Mouse (Mus musculus) kidney, adult 9 months (tissue): ENCODE measurements at regions not wholly inside any gene's neighbourhood (a gene's known extent, or its start where the extent isn't known, plus 50 kb on each side); places are given as distances from the start of the nearest gene placed in this dataset.

Experiments
- DNase-seq: peaks from one replicate; pipeline ENCODE4 v3.0.0; 2022

DNA sequence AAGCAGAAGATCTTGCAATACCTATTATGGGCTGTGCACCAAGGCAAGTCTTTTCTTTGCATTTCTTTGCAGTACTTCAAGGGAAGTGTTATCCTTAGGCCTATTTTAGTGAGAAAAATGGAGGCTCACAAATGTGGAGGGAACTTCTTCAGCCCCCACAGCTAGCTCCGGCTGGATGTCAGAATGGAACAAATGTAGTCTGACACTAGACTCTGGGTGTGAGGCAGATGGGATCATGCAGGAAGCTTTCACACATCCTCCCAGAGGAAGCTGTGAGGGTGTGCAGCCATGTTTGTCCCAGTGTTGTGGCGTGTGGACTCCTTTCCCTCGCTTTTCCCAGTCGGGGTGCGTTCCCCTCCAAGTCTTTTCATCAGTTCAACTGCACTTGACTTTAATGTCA, 268.0 kb downstream of the Gm11011 start:
- DNase-seq = no peak

DNA sequence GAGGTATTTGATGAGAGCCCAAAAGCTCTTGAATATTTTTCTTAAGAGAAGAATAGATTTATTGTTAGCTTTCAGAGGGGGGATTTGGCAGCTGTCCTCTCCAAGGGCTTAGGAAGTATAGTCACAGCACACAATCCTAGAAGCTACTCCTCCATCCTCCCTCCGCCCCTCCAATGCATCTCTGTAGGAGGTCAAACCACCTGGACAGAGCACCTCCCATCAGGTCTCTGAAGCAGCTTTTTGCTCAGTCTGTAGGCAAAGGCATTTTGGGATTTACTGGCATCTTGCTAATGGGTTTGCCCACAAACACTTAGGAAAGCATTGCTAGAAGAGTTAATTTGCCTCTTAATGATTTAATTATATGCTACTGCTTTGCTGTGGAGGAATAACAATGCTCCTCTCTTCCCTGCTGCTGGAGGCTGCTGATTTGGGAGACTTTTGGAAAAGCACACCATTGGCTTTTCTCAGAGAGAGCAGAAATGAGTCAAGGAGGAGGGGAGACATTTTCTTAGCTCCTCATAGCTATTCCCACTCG, 273.1 kb downstream of the Gm11011 start:
- no peak for DNase-seq

DNA sequence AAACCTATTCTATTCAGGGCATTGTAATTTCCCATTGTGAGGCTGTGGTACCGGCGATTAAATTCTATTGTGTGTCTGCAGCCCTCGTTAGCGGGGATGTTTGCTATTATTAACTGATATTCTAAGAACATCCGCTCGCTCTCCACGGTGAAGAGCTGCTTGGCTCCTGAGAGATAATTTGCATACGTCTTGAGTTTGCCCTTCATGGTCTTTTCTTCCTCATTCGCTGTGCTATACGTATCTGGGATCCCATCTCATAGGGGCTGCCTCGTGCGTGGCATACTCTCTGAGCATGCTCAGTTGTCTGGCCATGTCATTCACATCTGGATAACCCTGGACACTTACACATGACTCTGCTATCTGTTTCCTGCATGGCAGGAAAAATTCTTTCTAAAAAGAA, 275.7 kb downstream of the Gm11011 start:
- DNase-seq = no peak

DNA sequence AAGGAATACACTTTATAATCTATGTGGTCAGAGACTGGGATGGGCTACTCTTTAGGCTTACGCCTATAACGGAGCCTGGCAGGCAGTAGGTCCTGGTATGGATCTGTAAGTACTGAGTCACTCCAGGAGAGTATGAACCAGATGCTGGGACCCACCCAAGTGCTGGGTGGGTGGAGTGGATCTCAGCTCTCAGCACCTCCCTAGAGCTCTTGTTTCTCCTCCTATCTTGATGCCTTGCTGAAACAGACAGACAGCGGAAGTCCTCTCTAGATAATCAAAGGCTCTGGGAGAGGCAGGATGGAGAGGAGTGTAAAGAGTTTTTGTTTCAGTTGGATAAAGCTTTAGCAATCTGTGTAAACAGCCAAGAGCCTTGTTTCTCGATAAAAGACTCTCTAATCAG, 276.2 kb downstream of the Gm11011 start:
- no peak for DNase-seq

DNA sequence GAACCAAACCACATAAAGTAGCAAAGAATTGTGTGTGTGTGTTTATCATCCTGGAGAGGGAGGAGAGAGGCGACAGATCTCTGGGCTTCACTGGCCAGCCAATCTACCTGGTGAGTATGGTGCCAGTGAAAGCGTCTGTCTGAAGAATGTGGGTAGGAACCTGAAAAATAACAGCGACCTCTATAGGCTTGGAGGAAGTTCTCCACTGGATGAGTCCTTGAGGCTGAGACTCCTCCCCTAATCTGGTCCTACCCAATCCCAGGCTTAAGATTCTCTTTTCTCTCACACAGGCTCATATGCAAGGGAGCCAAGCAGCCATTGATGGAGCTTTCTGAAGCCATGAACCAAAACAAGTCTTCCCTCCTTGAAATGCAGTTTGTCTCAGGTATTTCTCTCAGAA, 283.2 kb downstream of the Gm11011 start:
- DNase-seq = no peak

DNA sequence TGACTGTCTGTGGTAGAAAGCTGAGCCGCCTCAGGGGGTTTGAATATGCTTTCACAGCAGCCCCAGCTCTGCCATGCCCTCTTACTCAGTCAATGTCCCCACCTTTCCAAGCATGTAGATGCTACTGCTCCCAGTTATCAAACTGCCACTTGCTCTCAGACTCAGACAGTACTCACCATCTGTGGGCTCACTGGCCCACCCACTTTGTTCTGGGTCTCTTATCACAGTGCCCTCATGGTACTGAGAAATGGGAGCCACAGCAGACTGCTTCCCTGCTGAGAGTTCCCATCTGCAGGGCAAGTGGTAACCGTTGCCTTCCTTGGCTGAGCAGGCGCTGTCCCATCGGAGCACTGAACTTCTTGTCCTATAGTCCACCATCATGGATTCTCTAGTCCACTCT, 286.6 kb downstream of the Gm11011 start:
- DNase-seq = no peak

DNA sequence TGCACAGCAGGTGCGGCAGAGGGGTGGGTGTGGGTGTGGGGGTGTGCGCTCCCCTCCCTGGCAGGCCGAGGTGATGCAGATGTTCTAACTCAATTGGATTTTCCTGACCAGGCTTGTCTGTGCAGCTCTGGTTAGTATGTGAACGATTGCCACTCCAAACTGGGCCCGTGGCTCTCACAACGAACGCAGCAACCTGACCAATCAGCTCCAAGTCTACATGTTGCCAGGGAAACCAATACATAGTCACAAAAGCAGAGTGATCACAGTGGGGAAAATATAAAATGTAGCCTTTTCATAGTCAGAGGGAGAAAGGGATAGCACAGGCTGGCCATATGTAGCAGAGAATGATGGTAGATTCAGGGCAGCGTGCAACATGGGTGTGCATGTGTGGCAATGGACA, 287.1 kb downstream of the Gm11011 start:
- no peak for DNase-seq

DNA sequence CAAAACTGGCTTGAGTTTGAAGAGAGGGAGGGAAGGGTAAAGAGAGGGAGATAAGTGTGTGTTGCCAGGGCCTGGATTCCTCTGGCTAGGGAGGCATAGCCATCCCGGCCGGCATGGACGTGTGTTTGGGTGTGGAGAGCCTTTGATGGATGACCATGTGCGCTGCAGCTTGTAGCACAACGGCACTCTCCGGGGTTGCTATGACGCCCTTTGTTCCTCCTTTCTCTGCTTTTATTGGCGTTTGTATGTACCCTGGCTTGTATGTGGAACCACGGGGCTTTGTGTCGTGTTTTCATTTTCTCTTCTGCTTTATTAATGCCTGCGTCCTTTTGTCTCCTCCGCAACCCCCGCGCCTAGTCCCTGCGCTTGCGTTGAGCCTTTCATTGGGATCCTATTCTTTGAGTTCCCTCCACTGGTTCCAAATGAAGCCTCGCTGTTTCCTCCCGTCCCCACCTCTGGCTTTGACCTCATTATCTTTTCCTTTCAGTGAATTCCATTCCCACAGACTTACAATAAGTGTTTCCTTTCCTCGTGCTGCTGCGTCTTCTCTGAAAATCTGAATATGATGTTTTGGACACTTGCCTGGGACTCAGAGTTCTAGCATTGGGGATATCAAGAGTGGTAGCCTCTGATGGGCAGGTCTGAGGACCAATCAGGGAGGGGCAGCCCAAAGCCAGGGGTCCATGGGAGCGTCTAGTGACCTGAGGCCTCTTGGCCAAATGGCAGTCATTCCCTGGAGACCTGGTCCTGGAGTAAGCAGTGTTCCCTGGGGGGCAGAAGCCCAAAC, 289.5 kb downstream of the Gm11011 start:
- peak; percentile 5 for DNase-seq

DNA sequence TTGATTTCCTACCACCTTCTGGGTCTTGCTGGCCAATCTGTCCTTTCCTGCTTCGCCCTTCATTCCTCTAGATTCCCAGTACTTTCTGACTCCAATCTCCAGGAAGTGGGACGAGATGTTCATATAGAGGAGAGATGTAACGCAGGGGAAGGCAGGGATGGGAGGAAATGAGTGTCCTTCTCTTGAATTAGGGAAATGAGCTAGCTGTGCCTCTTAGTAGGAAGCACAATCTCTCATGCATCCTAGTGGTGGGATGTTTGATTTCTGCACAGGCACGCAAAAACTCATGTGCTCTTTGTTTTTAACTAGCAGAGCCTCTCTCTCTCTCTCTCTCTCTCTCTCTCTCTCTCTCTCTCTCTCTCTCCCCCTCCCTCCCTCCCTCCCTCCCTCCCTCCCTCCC, 290.3 kb downstream of the Gm11011 start:
- no peak for DNase-seq

DNA sequence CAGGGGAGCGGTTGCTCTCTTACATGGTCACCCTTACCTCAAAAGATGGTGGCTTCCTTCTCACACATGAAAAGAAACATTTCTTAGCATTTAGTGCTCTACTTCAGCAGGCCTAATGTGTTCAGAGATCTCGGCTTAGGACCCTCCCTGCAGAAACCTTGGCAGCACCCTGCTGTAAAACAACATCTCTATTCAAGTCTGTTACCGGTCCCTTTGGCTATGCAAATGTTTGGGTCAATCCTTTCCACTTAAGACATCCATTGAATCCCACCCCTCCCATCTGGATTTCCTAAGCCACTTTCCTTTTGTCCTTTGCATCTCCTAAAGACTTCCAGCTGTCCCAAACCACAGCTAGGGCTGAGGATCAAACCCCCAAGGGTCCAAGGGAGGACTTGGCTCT, 294.2 kb downstream of the Gm11011 start:
- no peak for DNase-seq

DNA sequence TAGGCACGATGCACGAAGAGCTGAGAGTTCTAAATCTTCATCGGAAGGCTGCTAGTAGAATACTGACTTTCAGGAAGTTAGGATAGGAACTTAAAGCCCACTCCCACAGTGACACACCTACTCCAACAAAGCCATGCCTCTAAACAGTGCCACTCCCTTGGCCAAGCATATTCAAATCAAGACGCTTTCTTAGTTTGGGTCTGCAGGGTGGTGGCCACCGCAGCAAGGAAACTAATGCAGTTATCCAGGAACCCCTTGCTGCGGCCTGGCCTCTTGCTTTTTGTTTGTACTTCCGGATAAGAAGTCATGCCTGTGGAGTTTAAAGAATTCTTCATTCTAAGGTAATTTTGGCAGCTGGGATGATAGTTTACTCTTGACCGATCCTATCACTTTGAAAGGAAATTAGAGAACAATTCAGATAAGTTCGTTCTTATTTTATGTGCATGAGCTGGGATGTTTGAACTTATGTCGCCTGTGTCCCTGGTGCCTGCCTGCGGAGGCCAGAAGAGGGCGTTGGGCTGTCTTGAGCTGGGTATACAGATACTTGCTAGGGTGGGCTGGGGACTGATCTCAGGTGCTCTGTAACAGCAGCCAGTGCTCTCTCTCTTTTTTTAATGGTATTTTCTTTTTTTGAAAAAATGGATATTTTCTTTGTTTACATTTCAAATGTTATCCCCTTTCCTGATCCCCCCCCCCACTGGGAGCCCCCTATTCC, 298.5 kb downstream of the Gm11011 start:
- no peak for DNase-seq

DNA sequence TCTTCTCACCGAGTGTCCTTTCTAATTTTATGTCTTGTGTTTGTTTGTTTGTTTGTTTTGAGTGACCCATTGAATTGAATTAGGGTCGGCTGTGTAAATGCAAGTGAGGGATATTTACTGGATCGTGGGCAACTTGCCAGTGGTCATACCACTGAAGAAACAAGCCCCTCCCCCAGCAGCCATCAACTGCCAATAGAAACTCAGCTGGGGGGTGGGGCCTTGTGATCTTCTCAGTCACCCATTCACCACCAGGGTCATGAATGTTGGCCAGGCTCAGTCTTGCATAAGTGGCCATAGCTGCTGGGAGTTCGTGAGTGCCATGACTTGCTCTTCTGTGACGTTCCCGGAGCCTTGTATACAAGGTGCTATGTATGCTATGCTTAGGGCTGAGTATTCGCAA, 300.8 kb downstream of the Gm11011 start:
- DNase-seq = no peak

DNA sequence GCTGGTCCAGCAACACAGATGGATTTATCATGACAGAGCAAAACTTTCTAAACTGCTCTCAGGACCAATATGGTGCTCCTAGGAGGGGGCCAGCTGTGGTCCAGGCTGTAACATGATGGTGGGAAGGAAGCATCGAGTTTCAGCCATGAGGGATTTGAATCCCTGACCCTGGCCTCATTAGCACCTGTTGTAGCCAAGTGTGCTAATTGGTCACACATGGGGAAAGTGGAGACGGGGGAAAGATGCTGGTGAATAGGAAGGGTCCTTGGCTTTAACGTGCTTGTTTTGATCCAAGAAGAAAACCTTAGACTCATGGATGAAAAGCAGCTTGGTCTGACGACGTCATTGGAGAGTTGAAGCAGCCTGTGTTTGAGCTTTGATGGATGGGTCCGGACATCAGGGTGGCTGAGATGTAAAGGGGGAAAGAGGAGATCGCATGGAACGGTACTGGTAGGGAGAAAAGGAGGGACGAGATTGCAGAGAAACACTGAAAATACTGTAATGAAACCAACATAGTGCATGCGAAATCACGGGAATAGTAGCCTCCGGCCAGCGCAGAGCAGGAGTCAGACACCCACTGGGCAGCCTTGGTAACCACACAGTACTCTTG, 304.9 kb downstream of the Gm11011 start:
- no peak for DNase-seq

DNA sequence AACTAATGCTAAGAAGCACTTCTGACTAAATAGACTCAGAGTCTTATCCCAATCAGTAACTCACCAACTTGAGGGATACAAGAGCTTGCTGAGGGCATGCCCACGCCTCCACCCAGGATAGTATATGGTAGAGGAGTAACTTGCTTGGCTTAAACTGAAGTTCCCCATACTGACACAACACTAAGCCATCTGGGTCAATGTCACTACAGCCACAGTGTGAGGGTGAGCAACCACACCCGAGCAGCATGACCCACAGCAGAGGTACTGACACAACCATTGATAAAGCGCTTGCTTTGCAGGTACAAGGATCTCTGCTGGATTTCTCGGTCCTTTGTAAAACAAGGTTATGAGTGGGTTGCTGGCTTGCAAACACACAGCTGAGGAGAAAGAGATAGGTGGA, 312.2 kb downstream of the Gm11011 start:
- no peak for DNase-seq

DNA sequence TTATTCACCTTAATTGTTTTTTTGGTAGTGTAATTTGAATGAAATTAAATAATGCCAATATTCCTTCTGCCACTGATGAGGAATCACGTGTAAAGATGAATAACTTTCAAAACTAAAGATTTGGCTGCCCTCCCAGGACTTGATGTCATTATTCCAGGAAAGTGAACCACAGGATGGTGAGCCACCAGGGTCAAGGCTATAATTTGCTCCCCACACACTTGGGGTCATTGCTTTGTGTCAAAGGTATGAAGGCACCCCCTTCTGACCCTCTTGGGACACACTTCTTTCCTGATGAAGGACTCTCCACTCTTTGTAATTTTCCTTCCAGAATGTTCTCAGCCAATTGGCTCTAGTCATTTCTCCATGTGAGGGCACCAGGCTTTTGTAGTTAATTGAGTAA, 313.4 kb downstream of the Gm11011 start:
- no peak for DNase-seq

DNA sequence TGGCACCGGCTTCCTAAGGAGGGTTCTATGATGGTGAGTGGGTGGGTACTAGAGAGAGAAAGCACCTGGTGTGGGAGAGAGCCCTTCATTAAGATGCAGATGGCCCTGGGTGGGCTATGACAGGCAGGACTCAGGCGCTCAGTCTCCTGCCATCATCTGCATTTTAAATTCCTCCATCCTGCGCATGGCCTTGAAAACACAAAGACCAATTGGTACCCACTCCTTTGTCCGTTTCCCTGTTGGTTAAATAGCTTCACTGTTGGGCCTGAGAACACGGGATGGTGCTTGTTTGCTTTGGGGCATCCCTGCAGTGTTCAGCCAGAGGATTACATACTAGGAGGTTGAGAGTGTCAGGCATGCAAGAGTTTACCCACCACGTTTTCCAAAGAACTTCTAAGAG, 314.9 kb downstream of the Gm11011 start:
- no peak for DNase-seq

DNA sequence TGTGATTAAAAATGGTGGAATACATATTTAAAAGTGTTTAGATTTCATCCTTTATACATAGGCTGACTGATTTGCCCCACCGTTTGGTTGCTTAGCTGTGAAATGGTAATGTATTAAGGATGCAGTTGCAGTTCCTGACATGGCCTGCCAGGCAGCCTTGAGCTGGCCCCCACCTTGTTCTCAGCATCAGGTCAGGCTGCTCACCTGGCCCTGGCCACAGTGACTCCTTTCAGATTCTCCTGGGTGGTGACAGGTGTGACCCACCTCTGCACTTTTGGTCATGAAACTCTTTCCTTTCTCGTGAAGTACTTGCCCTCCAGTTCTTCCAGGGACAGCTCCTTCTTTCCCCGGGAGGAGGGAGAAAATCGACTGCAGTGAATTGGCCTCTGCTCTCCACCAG, 315.5 kb downstream of the Gm11011 start:
- no peak for DNase-seq

DNA sequence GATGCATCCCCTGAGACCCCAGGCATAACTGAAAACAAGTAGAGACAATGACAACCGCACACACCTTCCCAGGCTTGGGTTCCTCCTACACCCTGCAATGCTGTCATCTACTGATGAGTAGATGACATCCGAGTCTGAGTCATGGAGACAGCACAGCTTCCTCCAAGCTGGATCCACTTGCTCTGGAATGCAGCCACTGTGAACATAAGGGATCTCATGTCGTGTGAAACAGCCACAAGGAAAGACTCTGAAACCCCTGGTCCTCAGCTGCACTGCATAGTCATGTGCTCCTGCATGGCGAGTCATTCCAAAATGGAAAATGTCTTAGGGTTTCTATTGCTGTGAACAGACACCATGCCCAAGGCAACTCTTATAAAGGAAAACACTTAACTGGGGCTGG, 305.2 kb upstream of the Zfp64 start:
- DNase-seq = no peak

DNA sequence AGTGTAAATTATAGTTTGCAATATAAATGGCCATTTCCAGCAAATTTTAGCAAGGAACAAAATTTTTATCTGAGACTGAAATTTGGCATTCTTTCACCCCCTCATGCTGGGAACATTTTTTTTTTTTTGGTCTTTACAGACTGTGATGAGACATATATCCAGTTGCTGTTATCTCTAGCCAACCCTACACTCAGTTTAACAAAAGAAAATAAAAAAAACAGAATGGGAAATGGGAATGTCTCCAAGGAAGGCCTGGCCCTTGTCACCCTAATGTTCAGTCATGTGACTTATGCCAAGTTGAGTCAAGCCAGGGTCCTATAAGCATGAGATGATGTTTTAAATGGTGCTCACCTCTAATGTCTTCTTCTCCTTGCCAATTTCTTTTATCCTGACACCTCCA, 289.2 kb upstream of the Zfp64 start:
- no peak for DNase-seq

DNA sequence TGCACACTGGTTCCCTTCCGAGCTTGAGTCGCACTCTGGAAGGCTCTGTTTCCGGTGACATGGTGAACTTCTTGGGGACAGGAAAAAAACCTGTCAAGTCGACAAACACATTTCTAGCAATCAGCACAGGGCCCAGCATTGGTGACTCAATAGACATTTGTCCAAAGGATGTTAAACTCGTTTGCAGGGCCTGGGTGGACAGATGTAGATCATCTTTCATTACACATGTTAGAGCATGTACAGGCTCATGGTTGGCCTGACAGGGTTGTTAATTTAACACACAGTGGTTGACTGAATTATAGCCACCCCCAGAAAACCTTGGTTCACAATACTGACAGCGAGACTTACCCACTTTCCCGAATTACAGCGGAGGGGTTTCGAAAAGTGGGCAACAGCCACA, 288.6 kb upstream of the Zfp64 start:
- DNase-seq = no peak

DNA sequence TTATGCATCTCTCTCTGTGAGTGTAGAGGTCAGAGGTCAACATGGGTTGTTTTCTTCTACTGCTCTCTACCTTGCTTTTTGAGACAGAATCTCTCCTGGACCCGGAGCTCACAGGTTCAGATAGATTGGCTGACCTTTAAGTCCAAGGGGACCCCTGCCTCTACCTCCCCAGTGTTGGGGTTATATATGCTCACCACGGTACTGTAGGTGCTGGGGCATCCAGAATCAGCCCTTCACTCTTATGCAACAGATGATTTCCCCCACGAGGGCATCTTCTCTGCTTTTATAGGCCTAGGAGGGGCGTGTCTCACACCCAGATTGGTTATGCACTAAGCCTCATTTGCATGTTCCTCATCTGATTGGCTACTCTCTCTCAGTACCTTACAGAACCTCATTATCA, 282.5 kb upstream of the Zfp64 start:
- no peak for DNase-seq

DNA sequence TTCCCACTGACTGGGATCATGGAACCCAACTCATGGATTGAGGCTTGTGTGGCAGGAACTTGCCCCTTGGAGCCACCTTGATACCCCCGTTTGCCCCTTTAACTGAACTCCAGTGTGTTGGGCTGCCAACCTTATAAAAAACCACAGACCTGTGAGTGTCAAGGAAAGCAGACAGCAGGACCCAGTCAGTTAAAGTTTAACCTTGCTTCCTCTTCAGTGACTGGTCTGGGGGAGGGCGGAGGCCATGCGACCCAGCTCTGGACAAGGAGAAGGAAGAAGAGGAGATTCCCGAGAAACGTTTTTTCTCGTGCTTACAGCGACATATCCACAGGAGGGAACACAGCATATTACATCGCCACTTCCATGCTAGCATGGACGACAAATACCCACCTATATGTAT, 281.9 kb upstream of the Zfp64 start:
- peak; percentile 6 for DNase-seq

DNA sequence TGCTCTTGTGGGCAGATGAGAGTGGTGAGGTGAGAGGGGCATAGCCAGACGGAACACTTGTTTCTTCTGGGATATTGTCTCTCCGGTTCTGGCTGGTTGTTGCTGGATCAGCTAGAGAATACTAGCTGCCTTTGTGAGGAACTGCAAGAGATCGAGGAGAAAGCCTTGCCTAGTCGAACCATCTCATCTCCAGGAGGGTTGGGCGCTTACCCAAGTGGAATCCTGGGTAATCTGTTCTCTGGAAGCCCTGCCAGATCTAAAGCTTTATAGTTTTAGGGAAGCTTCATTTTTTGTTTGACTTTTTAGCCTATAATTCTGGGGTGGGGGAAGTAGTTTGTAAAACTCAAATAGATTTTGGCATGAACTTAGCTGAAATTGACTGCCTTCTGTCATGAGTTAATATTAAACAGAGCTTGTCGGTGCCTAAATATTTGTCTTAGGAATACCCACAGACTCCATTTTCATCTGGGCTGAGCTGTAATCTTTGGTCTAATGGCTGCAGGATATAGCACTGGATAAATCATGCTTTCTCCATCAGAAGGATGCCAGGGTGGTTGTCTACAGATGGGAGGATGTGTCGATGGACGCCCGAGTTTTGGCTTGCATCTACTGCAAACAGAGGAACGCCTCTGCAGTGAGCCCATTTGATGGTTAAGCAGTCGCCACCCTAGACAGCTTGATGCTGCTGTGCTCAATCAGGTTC, 279.1 kb upstream of the Zfp64 start:
- no peak for DNase-seq
